Mouse (Mus musculus) gastrocnemius, adult 8-10 months (tissue): Measurements from ENCODE around the gene Rpap2. TPM values are rescaled to one million over a fixed set of nuclear protein-coding genes. Genes with fewer than 3 reads are reported as not detected.

Experiments used
- DNase-seq, 2 experiments: peaks; one replicate each; pipeline ENCODE4 v3.0.0; 2022; ENCODE audit warnings: low spot score in 2 of 2
- total RNA-seq, 4 experiments: library from RNA; stranded (reverse); gene quantifications; 2 replicates each; pipeline ENCODE4 v1.2.4; 2022

Rpap2 gene
- total RNA-seq, 4 experiments from 2014 or later: 10.2 to 16.1 (median 12.3) TPM

GRCm38 (mm10) chr5:107687161-107687560 lies 90.0 kb downstream of the Rpap2 start:
- no peak for DNase-seq

- DNase-seq: peak; percentile 4 to 10
Observed at GRCm38 (mm10) chr5:107687592-107688498, 90.7 kb downstream of the Rpap2 start.

GRCm38 (mm10) chr5:107688499-107688866 lies 91.3 kb downstream of the Rpap2 start:
- DNase-seq: no peak

GRCm38 (mm10) chr5:107695019-107695418 lies 97.8 kb downstream of the Rpap2 start:
- no peak for DNase-seq

GRCm38 (mm10) chr5:107698888-107699287 lies 101.7 kb downstream of the Rpap2 start:
- DNase-seq: no peak

- no peak for DNase-seq
Observed at GRCm38 (mm10) chr5:107700873-107701272, 103.7 kb downstream of the Rpap2 start.

GRCm38 (mm10) chr5:107701658-107702057 lies 104.5 kb downstream of the Rpap2 start:
- no peak for DNase-seq

- DNase-seq: no peak
Observed at GRCm38 (mm10) chr5:107703207-107703763, 106.1 kb downstream of the Rpap2 start.

GRCm38 (mm10) chr5:107705756-107706155 lies 108.6 kb downstream of the Rpap2 start:
- DNase-seq: no peak

GRCm38 (mm10) chr5:107706262-107706661 lies 109.1 kb downstream of the Rpap2 start:
- no peak for DNase-seq

GRCm38 (mm10) chr5:107708124-107708797 lies 111.1 kb downstream of the Rpap2 start:
- no peak for DNase-seq

Other genes starting within 250 kb of the Rpap2 start
- gene Ephx4, start 194.6 kb upstream of the Rpap2 start, total RNA-seq: 1 to 10 TPM in 1 of 4 experiments, under 1 TPM in 3; 0.46 to 2.4 (median 0.65) TPM
- not detected for gene Lpcat2b, start 165.8 kb upstream of the Rpap2 start, total RNA-seq
- gene Btbd8, start 159.4 kb upstream of the Rpap2 start, total RNA-seq: 1 to 10 TPM; 6.2 to 7.1 (median 6.5) TPM
- gene Gm42669, start 89.8 kb upstream of the Rpap2 start, total RNA-seq: not detected
- gene 1700028K03Rik, start 62.7 kb upstream of the Rpap2 start, total RNA-seq: not detected
- 1 to 10 TPM; 4.1 to 5.7 (median 5.4) TPM for gene Glmn, start 515 bp downstream of the Rpap2 start, total RNA-seq
- not detected for gene Gfi1, start 128.7 kb downstream of the Rpap2 start, total RNA-seq
- gene Ube2d2b, start 232.7 kb downstream of the Rpap2 start, total RNA-seq: not detected